Mouse (Mus musculus) layer of hippocampus, adult 11-12 months (tissue): Measurements from ENCODE around the gene Lamb3.

Experiments used
- DNase-seq: peaks from one replicate; pipeline ENCODE4 v3.0.0; 2022; ENCODE audit warnings: low spot score

Lamb3 gene

DNA sequence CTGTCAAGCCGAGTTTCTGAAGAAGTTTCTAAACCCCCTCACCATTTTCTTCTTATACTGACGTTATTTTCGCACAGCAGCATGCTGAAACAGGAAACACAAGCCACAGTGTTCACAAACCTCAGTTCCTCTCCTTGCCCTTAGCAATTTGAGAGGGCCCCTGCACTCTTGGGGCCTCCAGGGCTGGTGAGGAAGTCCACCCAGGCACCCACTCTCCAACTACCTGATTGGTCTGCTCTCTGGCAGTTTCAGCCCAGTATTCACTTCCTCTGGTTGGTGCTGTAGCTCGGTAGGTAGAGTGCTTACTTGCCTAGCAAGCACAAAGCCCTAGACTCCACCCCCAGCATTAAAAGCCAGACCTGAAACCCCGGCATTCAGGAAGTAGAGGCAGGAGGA, 6.1 kb upstream of the Lamb3 start, which contains the start of gene Traf3ip3:
Gene Traf3ip3, minus strand, starts transcription at position 321 of the 396 bp plus-strand sequence.
- peak; percentile 35 for DNase-seq

DNA sequence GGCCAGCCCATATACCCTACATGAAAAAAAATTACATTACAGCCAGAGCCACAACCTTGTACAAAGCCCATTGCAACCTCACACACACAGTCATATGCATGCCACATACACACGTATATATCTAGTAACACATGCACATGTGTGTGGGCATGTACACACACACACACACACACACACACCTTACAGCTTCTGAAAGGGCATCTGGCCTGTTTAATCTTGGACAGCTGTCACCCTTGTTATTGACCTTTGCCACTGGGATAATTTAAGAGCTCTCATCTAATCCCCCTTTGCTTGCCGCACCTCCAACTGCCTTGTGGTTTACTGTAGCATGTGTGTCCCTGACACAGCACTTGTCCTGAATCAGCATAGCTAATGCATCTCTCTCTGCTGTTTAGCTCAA, 3.7 kb upstream of the Lamb3 start:
- DNase-seq: no peak

DNA sequence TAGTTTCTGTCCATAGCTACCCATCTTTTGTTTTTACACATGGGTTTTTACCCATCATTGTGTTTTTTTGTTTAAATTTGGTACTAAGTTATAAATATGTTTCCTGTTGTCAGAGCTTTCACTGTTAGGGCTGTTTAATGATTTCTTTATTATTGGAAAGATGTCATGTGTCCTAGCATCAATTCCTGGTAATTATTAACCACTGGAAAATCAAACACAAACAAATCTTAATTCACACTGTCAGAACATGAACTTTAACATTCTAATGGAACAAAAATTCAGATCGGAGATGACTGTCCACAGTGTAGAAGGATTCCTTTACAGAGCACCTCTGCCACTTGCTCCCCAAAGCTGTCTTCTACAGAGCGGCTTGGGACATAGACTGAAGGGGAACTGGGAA, 2.1 kb upstream of the Lamb3 start:
- DNase-seq: no peak

DNA sequence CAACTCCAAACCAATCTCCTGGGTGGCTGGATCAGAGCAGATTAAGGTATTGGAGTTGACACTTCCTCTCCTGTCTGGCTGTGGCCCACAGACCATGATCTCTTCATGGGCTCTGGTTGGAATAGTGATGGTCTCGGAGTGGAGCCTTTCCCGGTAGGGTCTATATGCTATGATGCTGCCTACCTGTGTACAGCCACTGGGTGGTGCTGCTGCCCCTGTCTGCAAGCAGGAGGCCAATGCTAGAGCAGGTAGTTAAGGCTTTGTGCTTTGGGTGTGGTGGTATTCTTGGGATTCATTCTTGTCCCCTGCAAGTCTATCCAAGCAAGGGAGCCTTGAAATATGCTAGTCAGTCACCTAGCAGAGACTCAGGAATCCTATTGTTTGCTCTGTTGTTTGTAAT, 679 bp downstream of the Lamb3 start:
- peak; percentile 60 for DNase-seq

DNA sequence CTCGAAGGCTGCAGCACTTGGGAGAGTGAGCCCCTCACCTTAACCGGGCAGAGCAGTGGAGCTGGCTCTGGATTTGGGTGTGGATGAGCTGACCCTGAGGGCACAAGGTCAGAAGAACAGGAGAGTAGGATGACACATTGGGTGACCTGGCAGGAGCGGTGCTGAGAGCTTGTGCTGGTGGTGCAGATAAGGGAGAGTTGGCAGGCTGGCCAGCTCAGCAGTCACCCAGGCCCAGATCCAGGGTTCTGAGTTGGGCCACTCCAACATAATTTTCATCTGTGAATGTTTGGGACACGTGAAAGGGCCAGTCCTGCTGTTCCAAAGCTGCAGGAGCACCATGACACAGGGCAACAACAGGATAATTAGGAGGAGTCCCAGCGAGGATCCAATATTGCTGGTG, 3.9 kb downstream of the Lamb3 start:
- DNase-seq: no peak

DNA sequence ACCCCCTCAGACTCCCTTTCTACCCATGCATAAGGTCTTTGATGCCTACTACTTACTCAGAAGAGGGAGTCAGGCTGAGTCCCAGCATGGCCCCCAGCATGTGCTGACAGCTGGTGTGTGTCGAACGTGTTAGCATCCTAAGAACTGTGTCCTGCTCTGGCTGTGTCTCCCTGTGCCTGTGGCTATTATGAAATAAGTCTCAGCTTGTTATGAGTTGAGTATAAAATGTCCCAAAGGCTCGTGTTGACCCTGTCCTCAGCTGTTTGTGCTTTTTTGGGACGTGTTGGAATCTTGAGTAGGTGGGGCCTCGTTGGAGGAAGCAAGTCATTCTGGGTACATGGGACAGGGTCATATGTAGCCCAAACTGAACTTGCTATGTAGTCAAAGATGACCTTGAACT, 6.6 kb downstream of the Lamb3 start:
- no peak for DNase-seq

DNA sequence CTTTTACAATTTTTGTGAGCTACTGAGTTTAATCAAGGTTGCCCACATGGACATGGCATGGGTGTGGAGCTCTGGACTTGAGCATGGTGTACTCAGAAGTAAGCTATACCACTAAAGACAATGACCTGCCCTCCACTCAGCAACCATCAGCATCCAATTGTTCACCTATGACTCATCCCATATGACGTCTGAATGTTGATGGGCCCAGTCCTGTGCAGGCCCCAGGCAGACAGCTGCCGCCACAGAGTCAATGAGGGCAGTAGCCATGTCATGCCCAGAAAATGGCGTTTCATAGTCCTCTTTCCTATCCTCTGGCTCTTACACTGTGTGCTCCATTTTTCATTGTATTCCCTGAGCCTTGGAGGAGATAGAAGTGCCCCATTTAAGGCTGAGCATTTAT, 8.5 kb downstream of the Lamb3 start:
- DNase-seq: no peak

DNA sequence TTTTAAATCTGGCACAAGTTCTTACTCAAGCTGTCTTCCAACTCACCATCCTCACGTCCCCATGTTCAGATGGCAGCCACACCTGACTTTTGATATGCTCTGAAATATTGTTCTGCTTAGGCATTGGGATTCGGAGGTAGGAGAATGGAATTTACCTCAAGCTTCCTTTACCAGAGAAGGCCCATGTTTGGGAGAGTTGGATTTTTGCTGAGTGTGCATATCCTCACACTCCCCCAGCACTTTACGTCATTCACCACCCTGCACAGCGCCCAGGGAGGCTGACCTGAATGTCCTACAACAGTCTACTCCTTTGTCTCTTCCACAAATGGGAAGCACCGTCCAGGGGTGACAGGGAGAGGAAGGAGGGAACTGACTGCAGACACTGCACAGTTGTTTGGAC, 12.9 kb downstream of the Lamb3 start:
- no peak for DNase-seq

DNA sequence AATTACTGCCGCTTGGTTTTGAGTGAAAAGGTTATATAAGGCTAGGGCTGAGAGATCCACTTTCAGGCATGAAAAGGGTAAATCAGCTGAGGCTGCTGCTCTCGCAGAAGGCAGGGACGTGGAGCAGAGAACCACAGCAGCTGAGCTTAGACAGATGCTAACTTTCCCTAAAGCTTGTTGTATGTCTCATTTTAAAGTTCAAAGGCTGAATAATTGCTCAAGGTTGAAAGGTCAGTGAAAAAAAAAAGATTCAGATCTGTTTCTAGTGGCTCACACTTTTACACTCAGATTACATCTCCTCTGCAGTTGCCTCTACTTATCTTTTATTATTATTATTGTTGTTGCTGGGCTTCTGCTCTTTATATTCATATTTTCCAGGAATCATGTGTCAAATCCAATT, 18.0 kb downstream of the Lamb3 start:
- DNase-seq: no peak

DNA sequence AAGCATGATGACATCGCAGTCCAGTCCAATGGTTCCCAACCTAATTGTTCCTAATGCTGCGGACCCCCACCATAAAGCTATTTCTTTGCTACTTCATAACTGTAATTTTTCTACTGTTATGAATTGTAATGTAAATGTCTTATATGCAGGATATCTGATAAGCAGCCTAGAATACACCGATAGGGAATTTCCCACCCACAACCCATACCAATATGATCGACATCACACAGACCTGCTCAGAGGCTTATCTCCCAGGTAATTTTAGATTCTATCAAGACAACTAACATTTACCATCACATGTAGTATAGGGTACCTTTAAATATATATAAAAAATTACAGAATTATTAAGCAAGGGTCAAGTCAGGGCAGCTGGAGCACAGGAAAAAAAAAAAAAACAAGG, 18.6 kb downstream of the Lamb3 start:
- no peak for DNase-seq

DNA sequence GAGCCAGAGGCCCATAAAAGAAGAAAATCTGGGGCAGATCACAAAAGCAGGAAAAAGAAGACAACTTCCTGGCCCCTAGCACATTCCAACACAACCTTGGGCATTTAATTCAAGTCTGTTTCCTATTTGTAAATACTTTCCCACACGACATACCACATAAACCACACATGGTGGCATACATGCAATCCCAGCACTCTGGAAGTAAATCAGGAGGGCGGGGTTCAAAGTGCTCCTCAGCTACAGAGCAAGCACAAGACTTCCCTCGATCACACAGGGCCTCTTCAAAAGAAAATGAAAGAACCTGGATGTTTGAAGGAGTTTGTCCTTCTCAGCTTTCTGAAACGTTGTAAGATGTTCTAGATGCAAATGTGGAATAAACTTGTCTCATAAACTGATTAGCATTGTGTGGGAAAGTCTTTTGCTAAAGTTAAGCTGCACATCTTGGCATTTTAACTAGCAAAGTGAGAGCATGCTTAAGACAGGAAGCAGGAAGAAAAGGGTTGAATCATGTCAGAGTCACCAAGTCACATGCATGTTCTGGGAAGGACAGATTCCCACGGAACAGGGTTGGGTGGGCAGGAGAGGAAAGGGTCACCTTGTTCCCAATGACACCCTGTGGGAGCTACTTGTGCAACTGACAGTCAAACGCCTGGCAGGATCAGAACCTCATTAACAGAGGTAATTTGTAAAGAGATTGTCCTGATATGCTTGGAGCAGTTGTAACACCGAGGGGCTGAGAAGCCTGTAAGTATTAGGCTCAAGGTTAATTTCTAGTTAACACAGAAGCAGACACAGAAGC, 19.4 kb downstream of the Lamb3 start:
- DNase-seq: no peak

DNA sequence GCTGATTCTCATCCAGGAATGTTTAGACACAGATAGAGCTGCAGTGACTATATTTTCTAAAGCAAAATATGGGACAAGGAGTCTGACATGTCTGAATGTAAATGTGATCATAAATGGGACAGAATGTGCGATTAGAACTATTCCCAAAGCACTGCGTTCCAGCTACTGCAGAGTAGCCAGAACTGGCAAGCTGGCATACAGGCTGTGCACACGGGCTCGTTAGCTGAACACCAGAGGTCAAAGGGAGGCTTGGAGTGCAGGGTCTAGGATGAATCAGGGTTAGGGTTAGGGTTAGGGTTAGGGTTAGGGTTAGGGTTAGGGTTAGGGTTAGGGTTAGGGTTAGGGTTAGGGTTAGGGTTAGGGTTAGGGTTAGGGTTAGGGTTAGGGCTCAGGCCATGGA, 20.0 kb downstream of the Lamb3 start:
- DNase-seq: no peak

DNA sequence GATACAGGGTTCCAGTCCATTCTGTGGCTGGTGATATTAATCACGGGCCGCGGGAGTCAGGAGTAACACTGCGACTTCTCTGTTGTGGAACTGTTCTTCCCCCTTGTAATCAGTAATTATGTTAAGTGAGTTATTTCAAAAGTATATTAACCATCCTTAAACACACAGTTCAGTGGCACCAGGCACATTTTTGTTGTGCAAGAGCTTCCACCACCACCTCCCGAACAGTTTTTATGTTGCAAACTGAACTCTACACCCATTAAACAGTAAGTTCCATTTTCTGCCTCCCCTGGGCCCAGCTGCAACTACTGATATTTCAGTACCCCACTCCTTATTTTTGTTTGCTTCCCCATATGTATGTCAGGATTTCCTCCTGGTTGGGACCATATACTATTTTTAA, 22.1 kb downstream of the Lamb3 start:
- no peak for DNase-seq

DNA sequence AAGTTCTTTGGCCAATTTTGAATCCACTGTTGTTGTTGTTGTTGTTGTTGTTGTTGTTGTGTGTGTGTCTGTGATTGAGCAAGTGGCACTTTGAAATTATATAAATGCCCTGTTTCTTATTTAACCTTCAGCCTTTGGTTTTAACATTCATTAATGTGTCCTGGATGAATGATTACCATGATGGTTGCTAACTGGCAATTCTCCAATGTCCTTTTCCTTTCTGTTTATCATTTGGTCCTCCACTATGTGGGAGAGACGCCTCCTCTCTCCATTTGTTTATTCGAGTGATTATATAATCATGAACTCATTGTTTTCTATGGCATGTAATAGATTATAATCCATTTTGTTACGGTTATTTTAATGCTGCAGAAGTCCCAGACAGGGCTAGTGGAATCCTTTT, 23.0 kb downstream of the Lamb3 start:
- no peak for DNase-seq

DNA sequence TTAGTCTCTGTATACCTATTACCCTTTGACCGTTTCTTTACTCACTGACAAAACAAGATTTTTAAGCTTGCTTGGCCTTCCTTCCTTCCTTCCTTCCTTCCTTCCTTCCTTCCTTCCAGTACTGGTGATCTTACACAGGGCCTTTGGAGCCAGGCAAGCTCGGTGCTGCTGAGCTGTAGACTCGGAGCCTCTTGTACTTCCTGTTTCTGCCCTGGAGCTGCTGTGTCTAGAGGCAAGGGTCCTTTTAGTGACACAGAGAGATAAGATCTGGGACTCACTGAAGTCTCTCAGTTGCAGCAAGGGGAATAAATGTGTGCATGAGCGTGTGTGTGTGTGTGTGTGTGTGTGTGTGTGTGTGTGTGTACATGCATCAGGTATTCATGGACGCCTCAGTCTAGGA, 23.4 kb downstream of the Lamb3 start:
- no peak for DNase-seq

DNA sequence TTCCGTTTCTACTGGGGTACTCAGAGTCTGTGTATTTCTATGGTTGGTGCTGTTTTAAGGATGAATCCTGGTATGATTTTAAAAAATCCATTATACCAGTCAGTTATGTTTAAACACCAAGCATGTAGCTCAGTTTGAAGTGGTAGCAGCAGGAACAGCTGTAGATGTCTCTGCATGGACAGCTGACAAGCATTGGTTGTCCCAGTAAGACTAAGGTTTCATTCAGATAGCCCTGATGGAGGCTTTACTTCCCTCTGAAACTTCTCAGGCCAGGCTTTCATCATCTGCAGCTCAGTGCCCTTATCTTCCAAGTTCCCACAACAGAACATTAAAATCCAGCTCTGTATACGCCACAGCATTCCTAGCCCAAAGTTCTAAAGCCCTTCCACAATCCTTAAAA, 25.2 kb downstream of the Lamb3 start:
- DNase-seq: no peak

DNA sequence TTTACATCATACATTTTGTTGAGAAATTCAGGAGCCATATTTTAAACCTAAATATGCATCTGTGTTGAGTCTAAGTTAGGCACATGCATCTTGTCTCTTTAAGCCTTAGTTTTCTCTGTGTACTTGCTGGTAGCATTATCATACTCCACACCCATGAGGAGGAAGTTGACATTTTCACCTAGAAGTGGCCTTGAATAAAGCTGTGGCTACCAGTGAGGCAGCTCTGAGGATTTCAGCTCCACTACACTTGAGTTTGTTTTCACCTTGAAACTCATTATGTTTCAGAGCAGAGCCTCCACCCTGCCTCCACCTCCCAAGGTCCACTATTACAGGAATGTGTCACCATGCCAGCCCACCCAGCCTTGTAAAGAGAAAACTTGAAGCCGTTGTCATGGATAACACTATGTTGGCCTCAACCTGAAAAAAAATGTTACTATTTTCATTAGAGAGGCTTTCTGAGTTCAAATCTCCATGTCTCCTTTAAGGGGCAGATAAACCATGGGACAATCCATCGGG, 26.7 kb downstream of the Lamb3 start:
- no peak for DNase-seq

DNA sequence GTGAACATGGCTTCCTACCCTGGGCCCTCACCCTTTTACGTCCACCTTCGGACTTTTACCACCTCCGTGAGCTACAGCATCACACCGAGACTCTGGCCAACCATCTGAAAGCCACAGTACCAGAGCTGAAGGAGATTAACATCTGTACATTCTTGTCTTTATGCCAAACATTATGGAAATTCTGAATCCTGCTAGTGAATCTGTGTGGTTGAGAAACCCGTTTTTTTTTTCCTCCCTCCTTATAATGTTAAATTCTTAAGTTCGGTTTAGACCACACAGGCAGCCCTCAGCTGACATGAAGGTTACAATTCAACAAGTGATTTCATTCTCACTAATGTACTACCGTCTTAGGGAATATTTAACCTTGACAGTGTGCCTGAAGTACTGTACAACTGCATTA, 27.4 kb downstream of the Lamb3 start:
- no peak for DNase-seq

DNA sequence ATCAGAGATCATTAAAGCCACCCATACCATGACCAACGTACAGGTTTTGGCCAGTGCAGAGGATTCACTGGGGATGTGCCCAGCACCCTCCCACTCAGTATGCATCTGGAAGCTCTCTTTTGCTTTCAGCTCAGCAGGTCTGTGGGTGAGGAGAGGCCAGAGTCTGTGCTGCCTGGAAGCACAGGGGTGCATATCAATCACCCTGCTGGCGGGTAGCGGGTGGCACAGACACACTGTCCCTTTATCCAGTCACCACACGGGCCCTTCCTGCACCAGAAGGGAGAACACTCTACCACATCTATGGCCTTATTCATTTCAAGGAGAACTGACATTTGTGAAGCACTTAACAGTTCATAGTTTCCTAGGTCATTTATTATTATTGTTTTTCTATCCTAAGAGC, 30.9 kb downstream of the Lamb3 start:
- DNase-seq: no peak

DNA sequence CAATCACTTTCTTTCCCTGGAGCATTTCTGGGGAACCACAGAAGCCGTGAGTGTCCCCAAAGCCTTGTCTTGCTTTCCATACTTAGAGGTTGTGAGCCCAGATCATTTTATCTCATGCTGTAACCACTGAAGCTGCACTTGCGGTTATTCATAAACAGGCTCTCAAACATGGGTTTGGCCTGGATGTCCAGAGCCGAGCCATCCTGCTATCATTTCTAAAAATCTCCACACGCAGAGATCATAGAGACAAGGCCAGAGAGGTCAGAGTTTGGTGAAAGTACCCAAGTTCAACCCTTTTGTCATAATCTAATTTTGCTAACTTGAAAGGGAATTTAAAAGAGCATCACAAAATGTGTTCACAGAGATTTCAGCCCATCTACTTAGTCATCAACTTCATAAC, 33.9 kb downstream of the Lamb3 start:
- no peak for DNase-seq

DNA sequence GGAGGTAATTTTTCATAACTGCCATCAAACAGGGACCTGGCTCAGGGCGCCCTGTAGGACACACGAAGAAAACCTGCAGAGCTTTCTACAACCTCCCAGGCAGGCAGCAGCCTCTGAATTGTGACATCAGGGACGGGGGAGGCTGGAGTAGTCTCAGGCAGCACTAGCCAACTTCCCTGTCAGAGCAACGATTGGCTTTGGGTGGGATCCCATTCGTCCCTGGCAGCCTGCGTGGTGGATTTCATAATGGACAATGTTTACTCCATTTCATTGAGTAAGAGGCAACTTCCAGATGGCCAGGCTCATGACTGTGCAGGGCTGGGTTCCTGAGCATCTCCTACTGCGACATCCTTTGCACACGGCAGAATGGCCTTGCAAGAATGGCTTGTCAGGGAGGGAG, 34.7 kb downstream of the Lamb3 start:
- peak; percentile 91 for DNase-seq

DNA sequence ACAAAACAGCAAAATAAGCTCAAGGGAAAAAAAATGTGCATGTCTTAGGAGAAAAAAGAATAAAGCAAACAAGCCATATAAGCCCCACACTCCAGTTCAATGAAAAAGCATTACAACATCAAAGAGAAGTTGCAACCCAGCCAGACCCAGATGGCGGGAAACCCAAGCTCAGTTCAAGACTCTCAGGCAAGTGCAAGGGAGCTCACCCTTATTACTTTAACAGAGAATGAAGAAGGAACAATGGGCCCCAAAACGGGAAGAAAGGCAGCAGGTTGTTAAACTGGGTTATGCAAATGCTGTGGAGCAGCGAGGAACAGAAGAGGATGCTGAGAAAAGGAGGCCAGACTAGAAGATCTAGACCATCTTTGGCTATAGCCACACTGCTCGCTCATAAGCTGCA, 35.4 kb downstream of the Lamb3 start:
- no peak for DNase-seq

DNA sequence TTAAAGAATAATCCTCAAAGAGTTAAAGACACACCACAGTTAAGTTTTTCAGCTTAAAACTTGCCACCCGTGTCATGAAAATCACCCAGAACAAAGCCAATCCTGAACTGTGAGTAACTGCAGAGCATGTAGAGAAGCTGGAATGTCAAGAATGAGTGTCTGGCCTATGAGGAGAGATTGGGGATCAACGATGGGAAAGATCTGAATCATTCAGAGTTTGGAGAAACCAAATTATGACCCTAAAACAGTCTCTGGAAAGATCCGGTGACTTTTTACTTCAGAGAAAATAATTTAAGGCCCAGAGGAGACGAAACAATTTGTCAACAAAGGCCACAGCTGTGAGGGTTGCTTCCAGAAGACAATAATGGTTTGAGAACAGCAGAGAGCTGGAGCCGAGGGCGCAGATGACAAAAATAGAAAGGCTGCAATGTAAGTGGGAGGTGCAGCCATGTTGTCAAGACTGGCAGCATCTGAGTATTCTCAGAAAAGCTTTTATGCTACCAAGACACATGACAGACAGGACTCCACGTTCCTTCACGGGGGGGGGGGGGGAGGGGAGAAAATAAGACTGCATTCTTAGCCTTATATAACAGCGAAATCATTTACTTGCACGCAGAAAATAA, 36.2 kb downstream of the Lamb3 start:
- no peak for DNase-seq

DNA sequence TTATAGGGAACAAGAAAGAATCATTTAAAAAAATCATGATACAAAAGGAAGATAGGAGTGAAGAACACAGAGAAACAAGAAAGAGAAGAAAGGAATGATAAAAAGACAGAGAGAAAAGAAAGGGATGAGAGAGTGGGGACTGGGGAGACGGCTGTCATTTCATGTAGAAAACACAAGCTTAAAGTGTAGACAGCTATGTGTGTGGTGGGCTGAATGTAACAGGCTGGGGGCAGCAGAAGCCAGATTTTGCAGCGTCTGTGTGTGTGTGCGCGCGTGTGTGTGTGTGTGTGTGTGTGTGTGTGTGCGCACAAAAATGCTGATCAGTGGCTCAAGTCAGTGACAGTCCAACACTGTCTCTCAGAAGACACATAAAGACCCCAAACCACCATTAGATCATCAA, 36.7 kb downstream of the Lamb3 start:
- no peak for DNase-seq
